Mouse (Mus musculus) forebrain, embryonic 12.5 days (tissue): ENCODE results near the gene Gm10639. TPM values are rescaled to one million over a fixed set of nuclear protein-coding genes. Genes with fewer than 3 reads are reported as not detected.
"Not testable (repeated sequence)": the region's sequence is repeated elsewhere in the genome, so short reads cannot be mapped to it uniquely, and the experiment has no call there.

Source experiments
- ATAC-seq: fragments of 200-750 bp; cut with Nextera tagmentation; 2 replicates; pipeline ENCODE4 v1.8.0; 2017; ENCODE audit warnings: moderate TSS enrichment; ENCODE audit not compliant: low FRiP score
- H3K27ac ChIP-seq: fragments of 300-500 bp; sonication (generic); 2 replicates; pipeline ENCODE4 v1.5.1; 2016; ENCODE audit warnings: mild to moderate bottlenecking
- H3K27me3 ChIP-seq: fragments of 300-500 bp; sonication (generic); 2 replicates; pipeline ENCODE4 v1.6.1; 2016; ENCODE audit warnings: mild to moderate bottlenecking
- H3K36me3 ChIP-seq: fragments of 300-500 bp; sonication (generic); replicated peaks from 2 replicates; pipeline ENCODE4 v1.6.1; 2016; ENCODE audit warnings: mild to moderate bottlenecking
- H3K4me1 ChIP-seq: fragments of 300-500 bp; sonication (generic); 2 replicates; pipeline ENCODE4 v1.6.1; 2016
- H3K4me2 ChIP-seq: fragments of 300-500 bp; sonication (generic); 2 replicates; pipeline ENCODE4 v1.6.1; 2016; ENCODE audit warnings: mild to moderate bottlenecking, moderate library complexity
- H3K4me3 ChIP-seq: fragments of 300-500 bp; sonication (generic); replicated peaks from 2 replicates; pipeline ENCODE4 v1.5.1; 2016; ENCODE audit warnings: mild to moderate bottlenecking
- H3K9ac ChIP-seq: fragments of 300-500 bp; sonication (generic); 2 replicates; pipeline ENCODE4 v1.6.1; 2016; ENCODE audit warnings: mild to moderate bottlenecking
- H3K9me3 ChIP-seq: fragments of 300-500 bp; sonication (generic); 2 replicates; pipeline ENCODE4 v1.6.1; 2016
- WGBS: fragments of 180-500 bp; shearing (Covaris S2); methylation state at CpG from one replicate; pipeline ENCODE4 v1.1.7; 2016; 5-methylcytosine and 5-hydroxymethylcytosine counted together
- polyA plus RNA-seq: library from polyadenylated mRNA; unstranded; fragments of >200 nt; fragmentation: Nextera tagmentation; extraction: Ambion mirVana; gene quantifications from 2 replicates; pipeline ENCODE4 v1.2.1, GENCODE M21; 2016

Gm10639 gene
- polyA plus RNA-seq, 1 experiment from 2014 or later = not detected

GRCm38 (mm10) chr9:78308122-78308521 is 18.4 kb downstream of the Gm10639 start:
- H3K27ac ChIP-seq, H3K27me3 ChIP-seq, H3K36me3 ChIP-seq, H3K4me3 ChIP-seq, H3K9ac ChIP-seq, ATAC-seq, H3K9me3 ChIP-seq, H3K4me1 ChIP-seq, H3K4me2 ChIP-seq: not testable (repeated sequence)
- WGBS = 80% methylated on average over 3 of the region's 3 CpGs

- 94% methylated on average over 2 of the region's 2 CpGs for WGBS
- no peaks in the 10 kb centered on the region for H3K9me3 ChIP-seq
Measured at GRCm38 (mm10) chr9:78314696-78315095, 25.0 kb downstream of the Gm10639 start, which contains the start of gene Omt2a. Gene Omt2a (minus strand): TSS chr9:78314796.

GRCm38 (mm10) chr9:78319499-78319898 is 29.8 kb downstream of the Gm10639 start:
- Histone ChIP-seq H3K36me3 (no peaks in the 10 kb centered on the region), H3K27me3 (no peaks in the 10 kb centered on the region), H3K4me2 (no peak overlapping the region), H3K27ac (no peak overlapping the region), H3K9me3 (no peaks in the 10 kb centered on the region), H3K9ac (no peak overlapping the region), H3K4me3 (no peak overlapping the region), H3K4me1 (no peaks in the 10 kb centered on the region)
- 41% methylated on average over 1 of the region's 1 CpGs for WGBS
- no peak for ATAC-seq

More at GRCm38 (mm10) chr9:78314696-78315095, 25.0 kb downstream of the Gm10639 start, which contains the start of gene Omt2a:
- Histone ChIP-seq H3K4me2 (no peak within 1 kb of the TSS), H3K4me1 (no peaks in the 10 kb centered on the region), H3K36me3 (no peaks in the 10 kb centered on the region), H3K27me3 (no peaks in the 10 kb centered on the region), H3K27ac (no peak within 1 kb of the TSS), H3K4me3 (no peak within 1 kb of the TSS), H3K9ac (no peak within 1 kb of the TSS)
- ATAC-seq = no peak

GRCm38 (mm10) chr9:78327289-78327688 is 37.6 kb downstream of the Gm10639 start, which contains the start of gene Omt2b:
Gene Omt2b (plus strand): TSS chr9:78327589.
- H3K27ac ChIP-seq, H3K9ac ChIP-seq: not testable (repeated sequence)
- 100% methylated on average over 1 of the region's 1 CpGs for WGBS

GRCm38 (mm10) chr9:78337050-78337449 is 47.3 kb downstream of the Gm10639 start:
- not testable (repeated sequence) for H3K4me2 ChIP-seq, H3K9me3 ChIP-seq, H3K36me3 ChIP-seq, H3K27me3 ChIP-seq, H3K9ac ChIP-seq, H3K4me3 ChIP-seq, ATAC-seq, H3K27ac ChIP-seq, H3K4me1 ChIP-seq

More at GRCm38 (mm10) chr9:78327289-78327688, 37.6 kb downstream of the Gm10639 start, which contains the start of gene Omt2b:
- not testable (repeated sequence) for H3K27me3 ChIP-seq, H3K4me1 ChIP-seq, H3K4me2 ChIP-seq, ATAC-seq, H3K4me3 ChIP-seq, H3K36me3 ChIP-seq, H3K9me3 ChIP-seq

- not testable (repeated sequence) for H3K27me3 ChIP-seq, H3K4me3 ChIP-seq, H3K4me2 ChIP-seq, H3K27ac ChIP-seq, ATAC-seq, H3K9me3 ChIP-seq, H3K36me3 ChIP-seq, H3K4me1 ChIP-seq, H3K9ac ChIP-seq
- WGBS = 8% methylated on average over 8 of the region's 8 CpGs
Measured at GRCm38 (mm10) chr9:78340324-78340723, 50.6 kb downstream of the Gm10639 start.

- not testable (repeated sequence) for H3K4me3 ChIP-seq, H3K36me3 ChIP-seq, H3K27me3 ChIP-seq, H3K4me2 ChIP-seq, H3K9me3 ChIP-seq, H3K27ac ChIP-seq, ATAC-seq, H3K9ac ChIP-seq, H3K4me1 ChIP-seq
- 85% methylated on average over 4 of the region's 4 CpGs for WGBS
Measured at GRCm38 (mm10) chr9:78342494-78342893, 52.8 kb downstream of the Gm10639 start.

GRCm38 (mm10) chr9:78343055-78343454 is 53.3 kb downstream of the Gm10639 start:
- H3K4me3 ChIP-seq, H3K9ac ChIP-seq, H3K36me3 ChIP-seq, H3K27ac ChIP-seq, H3K4me1 ChIP-seq, H3K27me3 ChIP-seq, H3K9me3 ChIP-seq, H3K4me2 ChIP-seq, ATAC-seq: not testable (repeated sequence)
- WGBS = 87% methylated on average over 9 of the region's 9 CpGs

GRCm38 (mm10) chr9:78345235-78345634 is 55.5 kb downstream of the Gm10639 start:
- 71% methylated on average over 4 of the region's 4 CpGs for WGBS

GRCm38 (mm10) chr9:78347004-78347403 is 57.3 kb downstream of the Gm10639 start:
- WGBS = 65% methylated on average over 3 of the region's 3 CpGs
- no peak overlapping the region for H3K4me2 ChIP-seq

More at GRCm38 (mm10) chr9:78345235-78345634, 55.5 kb downstream of the Gm10639 start:
- H3K4me1 ChIP-seq, H3K4me2 ChIP-seq, H3K4me3 ChIP-seq, H3K27me3 ChIP-seq, H3K36me3 ChIP-seq, H3K9me3 ChIP-seq, H3K9ac ChIP-seq, ATAC-seq, H3K27ac ChIP-seq: not testable (repeated sequence)

GRCm38 (mm10) chr9:78348206-78349004 is 58.7 kb downstream of the Gm10639 start:
- H3K4me2 ChIP-seq, H3K27ac ChIP-seq, H3K27me3 ChIP-seq, ATAC-seq, H3K9me3 ChIP-seq, H3K4me3 ChIP-seq, H3K4me1 ChIP-seq, H3K9ac ChIP-seq, H3K36me3 ChIP-seq: not testable (repeated sequence)
- WGBS = 75% methylated on average over 6 of the region's 6 CpGs

More at GRCm38 (mm10) chr9:78347004-78347403, 57.3 kb downstream of the Gm10639 start:
- no peaks in the 10 kb centered on the region for H3K36me3 ChIP-seq
- no peaks in the 10 kb centered on the region for H3K9me3 ChIP-seq
- no peaks in the 10 kb centered on the region for H3K27me3 ChIP-seq
- H3K4me1 ChIP-seq = no peaks in the 10 kb centered on the region
- ATAC-seq = no peak
- H3K27ac ChIP-seq = no peak overlapping the region
- no peak overlapping the region for H3K4me3 ChIP-seq
- no peak overlapping the region for H3K9ac ChIP-seq

- H3K4me3 ChIP-seq, H3K9me3 ChIP-seq, H3K4me1 ChIP-seq, H3K4me2 ChIP-seq, H3K27ac ChIP-seq, ATAC-seq, H3K36me3 ChIP-seq, H3K27me3 ChIP-seq, H3K9ac ChIP-seq: not testable (repeated sequence)
- 79% methylated on average over 3 of the region's 3 CpGs for WGBS
Measured at GRCm38 (mm10) chr9:78349141-78349540, 59.4 kb downstream of the Gm10639 start.

- H3K9me3 ChIP-seq, H3K4me2 ChIP-seq, H3K9ac ChIP-seq, H3K36me3 ChIP-seq, H3K4me1 ChIP-seq, ATAC-seq, H3K4me3 ChIP-seq, H3K27me3 ChIP-seq, H3K27ac ChIP-seq: not testable (repeated sequence)
Measured at GRCm38 (mm10) chr9:78350007-78350406, 60.3 kb downstream of the Gm10639 start.
